Mouse (Mus musculus): Measurements from ENCODE around the gene Fgf11. TPM values are rescaled to one million over a fixed set of nuclear protein-coding genes. Genes with fewer than 3 reads are reported as not detected.

Fgf11 gene
- total RNA-seq (2014; rRNA removed; ENCODE audit: low replicate concordance): 5.3 and 5.7 TPM in 2 replicates
- 0.75 and 1.0 TPM in 2 replicates for polyA plus RNA-seq (2015; fragmentation: Nextera tagmentation; extraction: Ambion mirVana)

DNA sequence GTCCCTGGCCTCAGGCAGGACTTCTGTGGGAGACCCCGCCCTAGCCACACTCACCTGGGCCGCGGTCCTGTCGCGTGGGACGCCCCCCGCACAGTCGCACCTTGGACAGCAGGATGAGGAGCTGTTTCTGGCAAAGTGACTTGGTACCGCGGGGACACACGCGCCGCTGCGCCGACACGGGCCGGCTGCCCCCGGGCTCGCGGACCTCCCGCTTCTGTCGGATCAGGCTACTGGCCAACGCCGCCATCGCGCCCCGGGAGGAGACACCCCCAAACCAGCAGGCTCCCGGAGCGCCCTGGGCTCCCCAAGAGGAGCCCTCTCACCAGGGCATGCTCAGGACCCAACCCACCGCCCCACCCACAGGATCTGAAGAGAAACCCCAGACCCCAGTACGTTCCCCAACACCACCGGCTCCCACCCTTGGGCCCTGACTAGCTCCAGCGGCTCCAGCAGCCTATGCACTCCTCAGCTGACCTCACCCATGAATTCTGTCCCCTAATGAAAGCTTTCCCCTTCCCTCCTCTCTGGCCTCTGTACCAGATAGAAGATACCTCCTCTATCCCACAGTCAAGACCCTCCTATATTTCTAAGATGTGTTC lies at the start of gene Fgf11:
TSS of gene Fgf11 (minus strand) at position 479 of the 599 bp plus-strand sequence.
- Histone ChIP-seq H3K9ac (replicated peaks; ENCODE audit: low read depth, low read length) (peak within 1 kb of the TSS; percentile 49; the same call in 1 of the 2 replicates), H3K9me3 (replicated peaks; ENCODE audit: control insufficient read depth, low read length) (no peaks in the 10 kb centered on the region), H3K4me1 (ENCODE audit: control insufficient read depth, insufficient read depth) (peaks cover 43% of the 10 kb centered on the region), H3K27ac (ENCODE audit: low read depth) (peak within 1 kb of the TSS; percentile 18; the same call in 1 of the 2 replicates), H3K36me3 (replicated peaks; ENCODE audit: control insufficient read depth, insufficient read depth, low read length) (no peaks in the 10 kb centered on the region), H3K4me2 (ENCODE audit: low read depth, low read length) (peak within 1 kb of the TSS; percentile 84), H3K27me3 (ENCODE audit: control insufficient read depth, insufficient read depth, low read length) (peaks cover 29% of the 10 kb centered on the region), H3K4me3 (ENCODE audit: low read depth, low read length) (peak within 1 kb of the TSS; percentile 57)
- no peak for TF ChIP-seq CTCF (IDR thresholded peaks at IDR 0.05; ENCODE audit: low read depth)
- no peak for TF ChIP-seq EP300 (IDR thresholded peaks at IDR 0.05; ENCODE audit: low read depth)
- ATAC-seq (ENCODE audit: insufficient read depth, low read depth): no peak
- 2% methylated on average over 33 of the region's 33 CpGs for WGBS
- no peak for DNase-seq (ENCODE audit: low spot score)

DNA sequence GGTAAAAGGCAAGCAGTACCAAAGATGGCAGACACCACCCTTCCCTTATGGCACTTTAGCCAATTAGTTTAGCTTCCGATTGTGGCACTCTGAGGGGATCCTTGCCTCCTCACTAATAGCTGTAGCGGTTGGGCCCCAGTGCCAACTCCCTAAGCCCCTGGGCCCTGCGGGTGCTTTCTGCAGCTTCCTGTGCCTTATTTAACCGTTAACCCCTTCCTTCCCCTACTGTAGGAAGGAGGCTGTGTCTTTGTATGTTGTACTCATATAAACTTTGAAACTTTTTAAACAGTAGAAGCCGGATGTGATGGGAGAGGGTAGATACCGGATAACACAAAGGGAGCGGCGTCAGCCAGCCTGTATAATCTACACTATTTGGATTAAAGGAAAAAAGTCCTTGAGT lies 49.1 kb upstream of the Fgf11 start:
- Histone ChIP-seq H3K9me3 (replicated peaks; ENCODE audit: control insufficient read depth, low read length) (no peaks in the 10 kb centered on the region), H3K4me2 (ENCODE audit: low read depth, low read length) (no peak overlapping the region), H3K4me1 (ENCODE audit: control insufficient read depth, insufficient read depth) (peaks cover 14% of the 10 kb centered on the region; the same call in 1 of the 2 replicates), H3K27ac (ENCODE audit: low read depth) (no peak overlapping the region), H3K9ac (replicated peaks; ENCODE audit: low read depth, low read length) (no peak overlapping the region), H3K27me3 (ENCODE audit: control insufficient read depth, insufficient read depth, low read length) (no peaks in the 10 kb centered on the region), H3K4me3 (ENCODE audit: low read depth, low read length) (no peak overlapping the region), H3K36me3 (replicated peaks; ENCODE audit: control insufficient read depth, insufficient read depth, low read length) (peaks cover 41% of the 10 kb centered on the region)
- WGBS: 71% methylated on average over 8 of the region's 8 CpGs
- ATAC-seq (ENCODE audit: insufficient read depth, low read depth) (no peak), DNase-seq (ENCODE audit: low spot score) (no peak)
- TF ChIP-seq CTCF (IDR thresholded peaks at IDR 0.05; ENCODE audit: low read depth): no peak
- TF ChIP-seq EP300 (IDR thresholded peaks at IDR 0.05; ENCODE audit: low read depth): no peak

- Histone ChIP-seq H3K4me2 (ENCODE audit: low read depth, low read length) (no peak overlapping the region), H3K9ac (replicated peaks; ENCODE audit: low read depth, low read length) (no peak overlapping the region), H3K9me3 (replicated peaks; ENCODE audit: control insufficient read depth, low read length) (no peaks in the 10 kb centered on the region), H3K36me3 (replicated peaks; ENCODE audit: control insufficient read depth, insufficient read depth, low read length) (peaks cover 41% of the 10 kb centered on the region), H3K27me3 (ENCODE audit: control insufficient read depth, insufficient read depth, low read length) (no peaks in the 10 kb centered on the region), H3K4me1 (ENCODE audit: control insufficient read depth, insufficient read depth) (peaks cover 20% of the 10 kb centered on the region; the same call in 1 of the 2 replicates), H3K4me3 (ENCODE audit: low read depth, low read length) (no peak overlapping the region), H3K27ac (ENCODE audit: low read depth) (no peak overlapping the region)
- ATAC-seq (ENCODE audit: insufficient read depth, low read depth): no peak
- 89% methylated on average over 15 of the region's 15 CpGs for WGBS
- DNase-seq (ENCODE audit: low spot score): no peak
- TF ChIP-seq EP300 (IDR thresholded peaks at IDR 0.05; ENCODE audit: low read depth): no peak
- no peak for TF ChIP-seq CTCF (IDR thresholded peaks at IDR 0.05; ENCODE audit: low read depth)
Observed at GRCm38 (mm10) chr11:69849884-69850283, 48.2 kb upstream of the Fgf11 start.

GRCm38 (mm10) chr11:69849128-69849527 lies 47.5 kb upstream of the Fgf11 start:
- H3K4me3 ChIP-seq (ENCODE audit: low read depth, low read length): no peak overlapping the region
- no peak overlapping the region for H3K4me2 ChIP-seq (ENCODE audit: low read depth, low read length)
- H3K27ac ChIP-seq (ENCODE audit: low read depth): peak overlapping the region; percentile 56
- peaks cover 20% of the 10 kb centered on the region; the same call in 1 of the 2 replicates for H3K4me1 ChIP-seq (ENCODE audit: control insufficient read depth, insufficient read depth)
- TF ChIP-seq EP300 (IDR thresholded peaks at IDR 0.05; ENCODE audit: low read depth): no peak
- no peak for TF ChIP-seq CTCF (IDR thresholded peaks at IDR 0.05; ENCODE audit: low read depth)
- WGBS: 80% methylated on average over 9 of the region's 9 CpGs
- H3K9me3 ChIP-seq (replicated peaks; ENCODE audit: control insufficient read depth, low read length): no peaks in the 10 kb centered on the region
- no peaks in the 10 kb centered on the region for H3K27me3 ChIP-seq (ENCODE audit: control insufficient read depth, insufficient read depth, low read length)
- peaks cover 41% of the 10 kb centered on the region for H3K36me3 ChIP-seq (replicated peaks; ENCODE audit: control insufficient read depth, insufficient read depth, low read length)
- no peak overlapping the region for H3K9ac ChIP-seq (replicated peaks; ENCODE audit: low read depth, low read length)
- ATAC-seq (ENCODE audit: insufficient read depth, low read depth) (no peak), DNase-seq (ENCODE audit: low spot score) (no peak)

DNA sequence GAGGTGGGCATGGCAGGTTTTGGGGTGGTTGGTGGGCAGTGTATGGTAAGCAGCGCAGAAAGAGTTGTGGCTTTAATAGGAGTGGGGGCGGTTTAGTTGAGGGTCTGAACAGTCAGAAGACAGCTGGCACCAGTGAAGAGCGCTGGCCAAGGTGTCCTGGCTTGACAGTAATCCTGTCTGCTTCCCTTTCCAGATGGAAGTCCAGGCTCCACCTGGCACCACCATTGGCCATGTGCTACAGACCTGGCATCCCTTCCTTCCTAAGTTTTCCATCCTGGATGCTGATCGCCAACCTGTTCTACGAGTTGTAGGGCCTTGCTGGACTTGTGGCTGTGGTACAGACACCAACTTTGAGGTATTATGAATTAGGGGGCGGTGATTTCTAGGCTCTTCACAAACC lies 46.4 kb upstream of the Fgf11 start:
- ATAC-seq (ENCODE audit: insufficient read depth, low read depth): no peak
- H3K27me3 ChIP-seq (ENCODE audit: control insufficient read depth, insufficient read depth, low read length): no peaks in the 10 kb centered on the region
- H3K4me1 ChIP-seq (ENCODE audit: control insufficient read depth, insufficient read depth): peaks cover 20% of the 10 kb centered on the region; the same call in 1 of the 2 replicates
- 95% methylated on average over 6 of the region's 6 CpGs for WGBS
- peaks cover 41% of the 10 kb centered on the region for H3K36me3 ChIP-seq (replicated peaks; ENCODE audit: control insufficient read depth, insufficient read depth, low read length)
- H3K4me3 ChIP-seq (ENCODE audit: low read depth, low read length): no peak overlapping the region
- no peaks in the 10 kb centered on the region for H3K9me3 ChIP-seq (replicated peaks; ENCODE audit: control insufficient read depth, low read length)
- no peak overlapping the region for H3K27ac ChIP-seq (ENCODE audit: low read depth)
- H3K4me2 ChIP-seq (ENCODE audit: low read depth, low read length): no peak overlapping the region
- no peak for DNase-seq (ENCODE audit: low spot score)
- no peak overlapping the region for H3K9ac ChIP-seq (replicated peaks; ENCODE audit: low read depth, low read length)
- TF ChIP-seq EP300 (IDR thresholded peaks at IDR 0.05; ENCODE audit: low read depth): no peak
- TF ChIP-seq CTCF (IDR thresholded peaks at IDR 0.05; ENCODE audit: low read depth): no peak
